Mouse (Mus musculus) embryonic facial prominence, embryonic 10.5 days (tissue): ENCODE data around the gene Sfta2. TPM values are rescaled to one million over a fixed set of nuclear protein-coding genes. Genes with fewer than 3 reads are reported as not detected.

Experiments
- DNase-seq: peaks from one replicate; pipeline ENCODE4 v3.0.0-alpha.2; 2017; ENCODE audit warnings: low spot score
- H3K27ac ChIP-seq: fragments of 300-500 bp; sonication (generic); replicated peaks from 2 replicates; pipeline ENCODE4 v1.5.1; 2016; ENCODE audit warnings: mild to moderate bottlenecking
- H3K27me3 ChIP-seq: fragments of 300-500 bp; sonication (generic); replicated peaks from 2 replicates; pipeline ENCODE4 v1.6.1; 2016; ENCODE audit warnings: low read depth, mild to moderate bottlenecking; ENCODE audit not compliant: poor library complexity, severe bottlenecking
- H3K36me3 ChIP-seq: fragments of 300-500 bp; sonication (generic); replicated peaks from 2 replicates; pipeline ENCODE4 v1.6.1; 2016; ENCODE audit warnings: mild to moderate bottlenecking, moderate library complexity
- H3K4me1 ChIP-seq: fragments of 300-500 bp; sonication (generic); 2 replicates; pipeline ENCODE4 v1.6.1; 2016
- H3K4me3 ChIP-seq: fragments of 300-500 bp; sonication (generic); 2 replicates; pipeline ENCODE4 v1.5.1; 2016; ENCODE audit warnings: mild to moderate bottlenecking, moderate library complexity
- H3K9me3 ChIP-seq: fragments of 300-500 bp; sonication (generic); 2 replicates; pipeline ENCODE4 v1.6.1; 2016; ENCODE audit warnings: mild to moderate bottlenecking
- WGBS: fragments of 180-500 bp; shearing (Covaris S2); methylation state at CpG from one replicate; pipeline ENCODE4 v1.1.7; 2016; 5-methylcytosine and 5-hydroxymethylcytosine counted together
- polyA plus RNA-seq: library from polyadenylated mRNA; unstranded; fragments of >200 nt; fragmentation: Nextera tagmentation; extraction: Ambion mirVana; gene quantifications from 2 replicates; pipeline ENCODE4 v1.2.1, GENCODE M21; 2016

The Sfta2 gene
- not detected in 2 replicates for polyA plus RNA-seq

- Histone ChIP-seq H3K27me3 (0 out of 2 replicates have a peak, but pooled peaks cover 5% of the 10 kb centered on the region), H3K9me3 (no peaks in the 10 kb centered on the region), H3K27ac (no peak within 1 kb of the TSS), H3K4me3 (no peak within 1 kb of the TSS), H3K36me3 (no peaks in the 10 kb centered on the region), H3K4me1 (0 out of 2 replicates have a peak, but pooled peaks cover 3% of the 10 kb centered on the region)
- DNase-seq: no peak
- WGBS: 65% methylated on average over 2 of the region's 2 CpGs
Observed at GRCm38 (mm10) chr17:35601249-35601648, at the start of gene Sfta2. Gene Sfta2 (plus strand): TSS chr17:35601549.

- H3K4me3 ChIP-seq: no peak within 1 kb of the TSS
- peaks cover 7% of the 10 kb centered on the region; the same call in 1 of the 2 replicates for H3K27me3 ChIP-seq
- peaks cover 10% of the 10 kb centered on the region; the same call in 1 of the 2 replicates for H3K4me1 ChIP-seq
- no peaks in the 10 kb centered on the region for H3K36me3 ChIP-seq
- H3K27ac ChIP-seq: no peak within 1 kb of the TSS
- WGBS: 77% methylated on average over 10 of the region's 10 CpGs
- 0 out of 2 replicates have a peak, but pooled peaks cover 4% of the 10 kb centered on the region for H3K9me3 ChIP-seq
- no peak for DNase-seq
Observed at GRCm38 (mm10) chr17:35551881-35552414, 49.4 kb upstream of the Sfta2 start, which contains the start of gene Cdsn. Gene Cdsn (plus strand): TSS chr17:35552128.

- no peak overlapping the region for H3K27ac ChIP-seq
- DNase-seq: no peak
- H3K4me1 ChIP-seq: peaks cover 10% of the 10 kb centered on the region; the same call in 1 of the 2 replicates
- no peaks in the 10 kb centered on the region for H3K36me3 ChIP-seq
- 85% methylated on average over 5 of the region's 5 CpGs for WGBS
- H3K4me3 ChIP-seq: no peak overlapping the region
- H3K9me3 ChIP-seq: 0 out of 2 replicates have a peak, but pooled peaks cover 4% of the 10 kb centered on the region
- H3K27me3 ChIP-seq: peaks cover 7% of the 10 kb centered on the region; the same call in 1 of the 2 replicates
Observed at GRCm38 (mm10) chr17:35554321-35554720, 47.0 kb upstream of the Sfta2 start.

GRCm38 (mm10) chr17:35554761-35555397 is 46.5 kb upstream of the Sfta2 start:
- Histone ChIP-seq H3K27ac (no peak overlapping the region), H3K9me3 (0 out of 2 replicates have a peak, but pooled peaks cover 4% of the 10 kb centered on the region), H3K36me3 (no peaks in the 10 kb centered on the region), H3K4me1 (0 out of 2 replicates have a peak, but pooled peaks cover 4% of the 10 kb centered on the region), H3K4me3 (no peak overlapping the region), H3K27me3 (peaks cover 7% of the 10 kb centered on the region; the same call in 1 of the 2 replicates)
- DNase-seq: no peak
- WGBS: 91% methylated on average over 18 of the region's 18 CpGs

GRCm38 (mm10) chr17:35556186-35556765 is 45.1 kb upstream of the Sfta2 start:
- 92% methylated on average over 13 of the region's 13 CpGs for WGBS
- H3K36me3 ChIP-seq: no peaks in the 10 kb centered on the region
- 0 out of 2 replicates have a peak, but pooled peaks cover 2% of the 10 kb centered on the region for H3K9me3 ChIP-seq
- no peak overlapping the region for H3K27ac ChIP-seq
- DNase-seq: no peak
- 0 out of 2 replicates have a peak, but pooled peaks cover 7% of the 10 kb centered on the region for H3K27me3 ChIP-seq
- no peak overlapping the region for H3K4me3 ChIP-seq
- H3K4me1 ChIP-seq: no peaks in the 10 kb centered on the region

- WGBS: 31% methylated on average over 5 of the region's 5 CpGs
- DNase-seq: peak; percentile 58
- no peaks in the 10 kb centered on the region for H3K36me3 ChIP-seq
- 0 out of 2 replicates have a peak, but pooled peaks cover 2% of the 10 kb centered on the region for H3K9me3 ChIP-seq
- H3K27me3 ChIP-seq: 0 out of 2 replicates have a peak, but pooled peaks cover 4% of the 10 kb centered on the region
- H3K4me1 ChIP-seq: no peaks in the 10 kb centered on the region
- H3K27ac ChIP-seq: no peak overlapping the region
- H3K4me3 ChIP-seq: no peak overlapping the region
Observed at GRCm38 (mm10) chr17:35556812-35557211, 44.5 kb upstream of the Sfta2 start.

- H3K36me3 ChIP-seq: no peaks in the 10 kb centered on the region
- H3K27me3 ChIP-seq: no peaks in the 10 kb centered on the region
- no peaks in the 10 kb centered on the region for H3K4me1 ChIP-seq
- no peak for DNase-seq
- 81% methylated on average over 9 of the region's 9 CpGs for WGBS
- H3K27ac ChIP-seq: no peak overlapping the region
- no peak overlapping the region for H3K4me3 ChIP-seq
- 0 out of 2 replicates have a peak, but pooled peaks cover 2% of the 10 kb centered on the region for H3K9me3 ChIP-seq
Observed at GRCm38 (mm10) chr17:35557351-35557750, 44.0 kb upstream of the Sfta2 start.

GRCm38 (mm10) chr17:35558216-35558615 is 43.1 kb upstream of the Sfta2 start:
- Histone ChIP-seq H3K36me3 (no peaks in the 10 kb centered on the region), H3K4me3 (no peak overlapping the region), H3K27me3 (no peaks in the 10 kb centered on the region), H3K27ac (no peak overlapping the region), H3K4me1 (no peaks in the 10 kb centered on the region), H3K9me3 (0 out of 2 replicates have a peak, but pooled peaks cover 2% of the 10 kb centered on the region)
- no peak for DNase-seq
- WGBS: 61% methylated on average over 8 of the region's 8 CpGs

GRCm38 (mm10) chr17:35567150-35567549 is 34.2 kb upstream of the Sfta2 start, which contains the start of gene 2300002M23Rik:
Gene 2300002M23Rik (plus strand): TSS chr17:35567450.
- peaks cover 56% of the 10 kb centered on the region for H3K27me3 ChIP-seq
- H3K36me3 ChIP-seq: no peaks in the 10 kb centered on the region
- no peak within 1 kb of the TSS for H3K27ac ChIP-seq
- WGBS: 51% methylated on average over 3 of the region's 3 CpGs
- DNase-seq: no peak
- peaks cover 18% of the 10 kb centered on the region for H3K4me1 ChIP-seq
- peak within 1 kb of the TSS; percentile 18; the same call in 1 of the 2 replicates for H3K4me3 ChIP-seq
- 0 out of 2 replicates have a peak, but pooled peaks cover 2% of the 10 kb centered on the region for H3K9me3 ChIP-seq

GRCm38 (mm10) chr17:35567767-35568166 is 33.6 kb upstream of the Sfta2 start:
- no peaks in the 10 kb centered on the region for H3K36me3 ChIP-seq
- peaks cover 18% of the 10 kb centered on the region for H3K4me1 ChIP-seq
- H3K9me3 ChIP-seq: 0 out of 2 replicates have a peak, but pooled peaks cover 2% of the 10 kb centered on the region
- peaks cover 56% of the 10 kb centered on the region for H3K27me3 ChIP-seq
- peak overlapping the region; percentile 18; the same call in 1 of the 2 replicates for H3K4me3 ChIP-seq
- 21% methylated on average over 9 of the region's 9 CpGs for WGBS
- DNase-seq: no peak
- no peak overlapping the region for H3K27ac ChIP-seq

- Histone ChIP-seq H3K9me3 (0 out of 2 replicates have a peak, but pooled peaks cover 2% of the 10 kb centered on the region), H3K4me3 (peak overlapping the region; percentile 48), H3K27me3 (peaks cover 56% of the 10 kb centered on the region), H3K27ac (no peak overlapping the region; the same call in 1 of the 2 replicates), H3K36me3 (no peaks in the 10 kb centered on the region), H3K4me1 (peaks cover 18% of the 10 kb centered on the region)
- WGBS: 3% methylated on average over 28 of the region's 28 CpGs
- DNase-seq: peak; percentile 42
Observed at GRCm38 (mm10) chr17:35569091-35569944, 32.0 kb upstream of the Sfta2 start.
